8 mouse cellular contexts compared by ENCODE assay signal in the genomic region with DNA sequence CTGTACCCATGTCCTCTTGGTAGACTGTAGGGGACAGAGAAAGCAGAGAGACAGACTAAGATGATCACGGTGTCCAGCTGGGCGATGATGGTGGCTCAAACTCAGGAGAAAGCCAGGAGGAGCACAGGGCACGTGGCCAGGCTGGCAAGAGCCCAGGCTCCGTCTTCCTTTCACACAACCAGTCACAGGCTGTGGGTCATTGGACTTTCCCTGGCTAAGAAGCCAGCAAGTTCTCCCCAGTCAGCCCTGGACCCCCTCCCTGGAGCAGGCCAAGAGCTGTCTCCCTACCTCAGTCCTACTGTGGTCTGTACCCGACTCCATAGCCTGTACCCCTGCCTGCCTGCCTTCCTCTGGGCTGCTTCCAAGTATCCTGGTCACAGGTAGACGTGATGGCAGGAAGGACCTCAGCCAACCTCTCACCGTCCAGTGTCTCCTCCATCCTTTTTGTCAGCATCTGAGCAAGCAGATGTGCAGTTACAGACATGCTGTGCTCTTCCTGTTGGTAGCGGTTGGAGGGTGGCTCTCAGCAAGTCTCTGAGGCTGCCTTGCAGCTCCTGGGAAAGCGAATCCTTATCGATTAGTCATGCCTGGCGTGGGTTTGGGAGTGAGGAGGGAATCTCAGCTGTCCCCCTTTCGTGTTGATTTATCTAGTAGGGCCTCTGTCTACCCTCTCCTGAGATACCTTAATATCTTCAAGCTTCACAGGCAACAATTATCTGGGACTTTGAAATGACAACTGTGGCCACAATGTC.
DNase-seq lines count a peak whose midpoint lies in the region; ATAC-seq lines count a peak whose summit lies in the region.

No protein-coding gene starts in this region.

- no peak overlapping the region for H3K4me3 ChIP-seq in limb, embryonic 11.5 days (ENCODE audit: low read depth, low read length)
- no peak overlapping the region for H3K4me3 ChIP-seq in limb, embryonic 10.5 days
- H3K4me3 ChIP-seq in brown adipose tissue, adult 24 weeks (ENCODE audit: insufficient read depth, low read depth, low read length) = no peak overlapping the region

- H3K9ac ChIP-seq in limb, embryonic 11.5 days (ENCODE audit: low read length) = 0 out of 2 replicates have a peak overlapping the region, but pooled peaks have one; percentile 7

- peak; percentile 78 for DNase-seq in adrenal gland, adult 2 months
- no peak for DNase-seq in adrenal gland, adult 8-10 months
- no peak for DNase-seq in limb, embryonic 11.5 days (ENCODE audit: low spot score)
- no peak for DNase-seq in limb, embryonic 10.5 days (ENCODE audit: low spot score)
- peak; percentile 85 for DNase-seq in kidney, postnatal 14 days
- DNase-seq in testis, postnatal 10 days (ENCODE audit: low spot score) = no peak

- ATAC-seq in limb, embryonic 11.5 days (ENCODE audit: insufficient number of reproducible peaks, low FRiP score, low TSS enrichment, low read depth) = no peak
- no peak for ATAC-seq in activated CD4-positive, CD25-positive, alpha-beta regulatory T cell, adult 4 months

- H3K27me3 ChIP-seq in limb, embryonic 11.5 days (ENCODE audit: control insufficient read depth, insufficient read depth, low read length) = no peaks in the 10 kb centered on the region
- peaks cover 7% of the 10 kb centered on the region; the same call in 1 of the 2 replicates for H3K27me3 ChIP-seq in limb, embryonic 10.5 days (ENCODE audit: low read depth, poor library complexity, severe bottlenecking)

- H3K4me2 ChIP-seq in limb, embryonic 11.5 days (ENCODE audit: low read depth, severe bottlenecking) = no peak overlapping the region

- no peaks in the 10 kb centered on the region for H3K4me1 ChIP-seq in limb, embryonic 11.5 days (ENCODE audit: control insufficient read depth, insufficient read depth, low read length)
- H3K4me1 ChIP-seq in limb, embryonic 10.5 days = peaks cover 19% of the 10 kb centered on the region
- H3K4me1 ChIP-seq in brown adipose tissue, adult 24 weeks (ENCODE audit: control insufficient read depth, insufficient read depth, insufficient read length, low read length) = peaks cover 13% of the 10 kb centered on the region

- H3K9me3 ChIP-seq in limb, embryonic 11.5 days (ENCODE audit: control insufficient read depth, low read length) = no peaks in the 10 kb centered on the region
- H3K9me3 ChIP-seq in limb, embryonic 10.5 days (replicated peaks) = no peaks in the 10 kb centered on the region

- 72% methylated on average over 12 of the region's 12 CpGs for WGBS in limb, embryonic 11.5 days
- 71% methylated on average over 12 of the region's 12 CpGs for WGBS in limb, embryonic 10.5 days

- H3K27ac ChIP-seq in limb, embryonic 11.5 days (replicated peaks; ENCODE audit: low read depth, low read length) = no peak overlapping the region
- H3K27ac ChIP-seq in limb, embryonic 10.5 days = no peak overlapping the region
- H3K27ac ChIP-seq in brown adipose tissue, adult 24 weeks (replicated peaks; ENCODE audit: low read depth, low read length) = peak overlapping the region; percentile 63

- H3K36me3 ChIP-seq in limb, embryonic 11.5 days (ENCODE audit: control insufficient read depth, insufficient read depth, low read length) = no peaks in the 10 kb centered on the region
- H3K36me3 ChIP-seq in limb, embryonic 10.5 days = no peaks in the 10 kb centered on the region

Comparison
In these comparisons a context has a peak if more than half of its experiments do, and no peak if none do; other contexts are left out.
1. DNase-seq: peak in adrenal gland, adult 2 months (single experiment) and kidney, postnatal 14 days (single experiment); none in adrenal gland, adult 8-10 months (single experiment), limb, embryonic 11.5 days (single experiment), limb, embryonic 10.5 days (single experiment) and testis, postnatal 10 days (single experiment).